In the genomic region with DNA sequence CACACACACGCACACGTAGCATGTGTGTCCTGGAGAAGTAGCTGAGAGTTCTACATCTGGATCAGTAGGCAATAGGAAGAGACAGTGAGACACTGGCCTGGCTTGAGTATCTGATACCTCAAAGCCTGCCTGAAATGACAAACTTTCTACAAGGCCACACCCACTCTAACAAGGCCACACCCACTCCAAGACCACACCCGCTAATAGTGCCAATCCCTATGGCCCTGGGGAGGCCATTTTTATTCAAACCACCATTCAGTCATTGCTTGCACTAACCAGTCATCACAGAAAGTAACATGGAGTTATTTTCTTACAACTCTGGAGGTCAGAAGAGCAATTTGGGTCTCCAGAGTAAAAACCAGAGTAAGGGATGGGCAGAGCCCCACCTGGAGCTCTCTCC, we compare ENCODE assay signal across 16 mouse cellular contexts. TPM values are rescaled to one million over a fixed set of nuclear protein-coding genes. Genes with fewer than 3 reads are reported as not detected.
A peak's percentile ranks its signal among the peaks of the same experiment; 100 is the strongest.
DNase-seq lines count a peak whose midpoint lies in the region; ATAC-seq lines count a peak whose summit lies in the region.
"Had no signal": no experiment of that assay in that cellular context is flagged by ENCODE, and none has a peak within 500 bp of the region (broad histone marks: within the 10 kb centered on the region; RNA-seq: fewer than 3 reads in every experiment).

No protein-coding gene starts in this region.

- H3K9ac ChIP-seq in hindbrain, embryonic 16.5 days (ENCODE audit: low read depth, low read length) = no peak overlapping the region
- H3K9ac ChIP-seq: forebrain, embryonic 13.5 days; heart, embryonic 15.5 days; hindbrain, embryonic 14.5 days; liver, embryonic 13.5 days; neural tube, embryonic 15.5 days had no signal

- peaks cover 8% of the 10 kb centered on the region; the same call in 1 of the 2 replicates for H3K4me1 ChIP-seq in heart, embryonic 10.5 days
- no peaks in the 10 kb centered on the region for H3K4me1 ChIP-seq in hindbrain, embryonic 16.5 days (ENCODE audit: control insufficient read depth, insufficient read depth, low read depth, low read length)
- H3K4me1 ChIP-seq: forebrain, embryonic 13.5 days; liver, embryonic 13.5 days; neural tube, embryonic 15.5 days had no signal

- WGBS in heart, embryonic 10.5 days = 71% methylated on average over 3 of the region's 3 CpGs
- 77% methylated on average over 3 of the region's 3 CpGs for WGBS in hindbrain, embryonic 16.5 days

- H3K27ac ChIP-seq in heart, embryonic 10.5 days = no peak overlapping the region
- no peak overlapping the region for H3K27ac ChIP-seq in hindbrain, embryonic 16.5 days (ENCODE audit: low read depth, low read length)
- H3K27ac ChIP-seq: forebrain, embryonic 13.5 days; heart, embryonic 15.5 days; hindbrain, embryonic 14.5 days; liver, embryonic 13.5 days; neural tube, embryonic 15.5 days had no signal

- no peak overlapping the region for H3K4me2 ChIP-seq in hindbrain, embryonic 16.5 days (ENCODE audit: low read length)
- H3K4me2 ChIP-seq: forebrain, embryonic 13.5 days; heart, embryonic 15.5 days; hindbrain, embryonic 14.5 days; liver, embryonic 13.5 days; midbrain, embryonic 11.5 days; neural tube, embryonic 15.5 days had no signal

- H3K36me3 ChIP-seq in heart, embryonic 10.5 days = no peaks in the 10 kb centered on the region
- H3K36me3 ChIP-seq in hindbrain, embryonic 16.5 days (ENCODE audit: control insufficient read depth, insufficient read depth, low read length) = no peaks in the 10 kb centered on the region
- H3K36me3 ChIP-seq: heart, embryonic 15.5 days; liver, embryonic 13.5 days; neural tube, embryonic 15.5 days had no signal

- ATAC-seq in hindbrain, embryonic 16.5 days = no peak
- ATAC-seq: forebrain, embryonic 13.5 days had no signal

- H3K27me3 ChIP-seq in heart, embryonic 10.5 days (ENCODE audit: insufficient read depth, poor library complexity, severe bottlenecking) = no peaks in the 10 kb centered on the region
- no peaks in the 10 kb centered on the region for H3K27me3 ChIP-seq in hindbrain, embryonic 16.5 days (replicated peaks; ENCODE audit: control insufficient read depth, insufficient read depth, low read length)
- H3K27me3 ChIP-seq: forebrain, embryonic 13.5 days; heart, embryonic 15.5 days; neural tube, embryonic 15.5 days had no signal

- peak; percentile 5 to 15 for DNase-seq in adrenal gland, adult (ENCODE audit: inconsistent age in 2 of 2, low spot score in 1 of 2)
- no peak for DNase-seq in adrenal gland, adult 8-10 months
- DNase-seq in heart, postnatal 10 days = peak; percentile 1 to 5
- no peak for DNase-seq in heart, embryonic 10.5 days (ENCODE audit: low spot score)
- DNase-seq in thymus, postnatal 4 days = peak; percentile 1
- DNase-seq in thymus, postnatal 10 days (ENCODE audit: low spot score in 2 of 2) = no peak
- peak; percentile 12 to 28 for DNase-seq in urinary bladder, postnatal 4 days (ENCODE audit: low spot score in 2 of 2)
- DNase-seq: embryo, embryonic 11 days; liver, embryonic 13.5 days; right cerebral cortex, postnatal 14 days had no signal

- intact Hi-C loops in heart, postnatal 10 days (cut with DNase I) = no loop called here

- no peaks in the 10 kb centered on the region for H3K9me3 ChIP-seq in heart, embryonic 10.5 days
- H3K9me3 ChIP-seq in hindbrain, embryonic 16.5 days (ENCODE audit: control insufficient read depth, low read length) = no peaks in the 10 kb centered on the region
- H3K9me3 ChIP-seq: forebrain, embryonic 13.5 days; heart, embryonic 15.5 days; liver, embryonic 13.5 days; neural tube, embryonic 15.5 days had no signal

- no peak overlapping the region for H3K4me3 ChIP-seq in heart, embryonic 10.5 days
- H3K4me3 ChIP-seq in hindbrain, embryonic 16.5 days (ENCODE audit: low read length) = no peak overlapping the region
- H3K4me3 ChIP-seq: forebrain, embryonic 13.5 days; heart, embryonic 15.5 days; liver, embryonic 13.5 days; neural tube, embryonic 15.5 days had no signal

RNA-seq across cellular contexts. Expression of a gene that starts 32.3 kb away (rescaled TPM):
- total RNA-seq in adrenal gland, adult 8-10 months (2022) = 10 to 100 TPM; 26.8 to 54.4 (median 40.8) TPM
- 10 to 100 TPM; 35.8 to 39.7 TPM for total RNA-seq in heart, postnatal 10 days (2021)
- polyA plus RNA-seq in heart, embryonic 10.5 days (2016; fragmentation: Nextera tagmentation; extraction: Ambion mirVana) = 16.3 and 21.4 TPM in 2 replicates
- polyA plus RNA-seq in hindbrain, embryonic 16.5 days (2015; fragmentation: Nextera tagmentation; extraction: Ambion mirVana) = 4.2 and 5.5 TPM in 2 replicates

Comparison
In these comparisons a context has a peak if more than half of its experiments do, and no peak if none do; other contexts are left out.
1. DNase-seq: peak in adrenal gland, adult (2 of 2), heart, postnatal 10 days (2 of 2), thymus, postnatal 4 days (single experiment) and urinary bladder, postnatal 4 days (2 of 2); none in adrenal gland, adult 8-10 months (single experiment), heart, embryonic 10.5 days (single experiment) and thymus, postnatal 10 days (0 of 2).